Comparison of ENCODE assay signal across 19 mouse cellular contexts in genomic region chr4:81966054-81966623, GRCm38 (mm10).
DNase-seq lines count a peak whose midpoint lies in the region; ATAC-seq and TF ChIP-seq lines count a peak whose summit lies in the region.
"Had no signal": no experiment of that assay in that cellular context is flagged by ENCODE, and none has a peak within 500 bp of the region (broad histone marks: within the 10 kb centered on the region; RNA-seq: fewer than 3 reads in every experiment).

No protein-coding gene starts in this region.

- no peak overlapping the region for H3K4me3 ChIP-seq in limb, embryonic 12.5 days (replicated peaks)
- H3K4me3 ChIP-seq in limb, embryonic 10.5 days, result no peak overlapping the region
- no peak overlapping the region for H3K4me3 ChIP-seq in midbrain, embryonic 12.5 days
- no peak overlapping the region for H3K4me3 ChIP-seq in midbrain, embryonic 14.5 days (replicated peaks; ENCODE audit: low read depth, low read length)
- H3K4me3 ChIP-seq in midbrain, embryonic 15.5 days, result no peak overlapping the region
- H3K4me3 ChIP-seq: forebrain, embryonic 13.5 days; forebrain, embryonic 15.5 days had no signal

- no peak for DNase-seq in limb, embryonic 10.5 days (ENCODE audit: low spot score)
- no peak for DNase-seq in midbrain, embryonic 14.5 days
- peak; percentile 17 for DNase-seq in brain, embryonic 14.5 days (ENCODE audit: low read depth)
- DNase-seq in kidney, postnatal 4 days, result no peak
- no peak for DNase-seq in natural killer cell, adult 2 months (ENCODE audit: low spot score in 2 of 2)
- DNase-seq: adrenal gland, adult 2 months; adrenal gland, postnatal 10 days; adrenal gland, postnatal 25 days; cerebellum, adult 11-12 months; cerebellum, adult 2 months; cerebellum, adult 9-10 months; cerebellum, postnatal 10 days; cerebellum, postnatal 25 days; forebrain, postnatal 0 days had no signal

- no peaks in the 10 kb centered on the region for H3K27me3 ChIP-seq in limb, embryonic 12.5 days
- no peaks in the 10 kb centered on the region for H3K27me3 ChIP-seq in limb, embryonic 10.5 days (ENCODE audit: low read depth, poor library complexity, severe bottlenecking)
- H3K27me3 ChIP-seq in midbrain, embryonic 12.5 days, result no peaks in the 10 kb centered on the region
- H3K27me3 ChIP-seq in midbrain, embryonic 14.5 days (ENCODE audit: control insufficient read depth, insufficient read depth, low read length), result no peaks in the 10 kb centered on the region
- H3K27me3 ChIP-seq in midbrain, embryonic 15.5 days (replicated peaks), result no peaks in the 10 kb centered on the region
- H3K27me3 ChIP-seq: forebrain, embryonic 13.5 days; forebrain, embryonic 15.5 days had no signal

- H3K9me3 ChIP-seq in limb, embryonic 12.5 days, result no peaks in the 10 kb centered on the region
- H3K9me3 ChIP-seq in limb, embryonic 10.5 days (replicated peaks), result no peaks in the 10 kb centered on the region
- no peaks in the 10 kb centered on the region for H3K9me3 ChIP-seq in midbrain, embryonic 12.5 days
- no peaks in the 10 kb centered on the region for H3K9me3 ChIP-seq in midbrain, embryonic 14.5 days (ENCODE audit: control insufficient read depth, low read length)
- no peaks in the 10 kb centered on the region for H3K9me3 ChIP-seq in midbrain, embryonic 15.5 days
- H3K9me3 ChIP-seq: forebrain, embryonic 13.5 days; forebrain, embryonic 15.5 days had no signal

- no peaks in the 10 kb centered on the region for H3K36me3 ChIP-seq in limb, embryonic 12.5 days
- no peaks in the 10 kb centered on the region for H3K36me3 ChIP-seq in limb, embryonic 10.5 days
- H3K36me3 ChIP-seq in midbrain, embryonic 12.5 days, result no peaks in the 10 kb centered on the region
- no peaks in the 10 kb centered on the region for H3K36me3 ChIP-seq in midbrain, embryonic 14.5 days (ENCODE audit: control insufficient read depth, insufficient read depth, low read length)
- no peaks in the 10 kb centered on the region for H3K36me3 ChIP-seq in midbrain, embryonic 15.5 days (replicated peaks)
- H3K36me3 ChIP-seq: forebrain, embryonic 15.5 days had no signal

- TF ChIP-seq CTCF in brain, embryonic 14.5 days (IDR thresholded peaks at IDR 0.05; ENCODE audit: borderline replicate concordance, extremely low read depth, insufficient read depth, insufficient read length), result no peak

- no peak overlapping the region for H3K27ac ChIP-seq in limb, embryonic 12.5 days
- H3K27ac ChIP-seq in limb, embryonic 10.5 days, result no peak overlapping the region
- no peak overlapping the region for H3K27ac ChIP-seq in midbrain, embryonic 12.5 days (replicated peaks)
- H3K27ac ChIP-seq in midbrain, embryonic 14.5 days (replicated peaks; ENCODE audit: low read depth, low read length), result no peak overlapping the region
- H3K27ac ChIP-seq in midbrain, embryonic 15.5 days, result no peak overlapping the region
- H3K27ac ChIP-seq: forebrain, embryonic 13.5 days; forebrain, embryonic 15.5 days had no signal

- ATAC-seq in limb, embryonic 12.5 days (ENCODE audit: insufficient number of reproducible peaks, insufficient read depth, low FRiP score, low TSS enrichment, low read depth), result peak; percentile 59; the same call in 1 of the 2 replicates
- ATAC-seq in midbrain, embryonic 12.5 days (ENCODE audit: low FRiP score, low read depth), result peak; percentile 54; the same call in 1 of the 2 replicates
- no peak for ATAC-seq in midbrain, embryonic 14.5 days (ENCODE audit: low FRiP score, low TSS enrichment)
- ATAC-seq in midbrain, embryonic 15.5 days (replicated peaks), result peak; percentile 62; the same call in 1 of the 2 replicates
- ATAC-seq: forebrain, embryonic 13.5 days; forebrain, embryonic 15.5 days; forebrain, postnatal 0 days had no signal

- TF ChIP-seq POLR2A in brain, embryonic 14.5 days (IDR thresholded peaks at IDR 0.05; ENCODE audit: borderline replicate concordance, extremely low read depth, insufficient read depth, insufficient read length, poor library complexity, severe bottlenecking), result no peak

- no peak overlapping the region for H3K4me2 ChIP-seq in limb, embryonic 12.5 days
- H3K4me2 ChIP-seq in midbrain, embryonic 12.5 days (replicated peaks), result no peak overlapping the region
- H3K4me2 ChIP-seq in midbrain, embryonic 14.5 days (ENCODE audit: low read length), result no peak overlapping the region
- H3K4me2 ChIP-seq in midbrain, embryonic 15.5 days, result no peak overlapping the region
- H3K4me2 ChIP-seq: forebrain, embryonic 13.5 days; forebrain, embryonic 15.5 days had no signal

- no peak overlapping the region for H3K9ac ChIP-seq in limb, embryonic 12.5 days (replicated peaks)
- no peak overlapping the region for H3K9ac ChIP-seq in midbrain, embryonic 12.5 days (replicated peaks)
- H3K9ac ChIP-seq in midbrain, embryonic 14.5 days (replicated peaks; ENCODE audit: low read length), result no peak overlapping the region
- H3K9ac ChIP-seq in midbrain, embryonic 15.5 days, result no peak overlapping the region
- H3K9ac ChIP-seq: forebrain, embryonic 13.5 days; forebrain, embryonic 15.5 days; forebrain, postnatal 0 days had no signal

- 50% methylated on average over 1 of the region's 1 CpGs for WGBS in limb, embryonic 12.5 days
- 88% methylated on average over 1 of the region's 1 CpGs for WGBS in limb, embryonic 10.5 days
- 74% methylated on average over 1 of the region's 1 CpGs for WGBS in midbrain, embryonic 12.5 days
- 80% methylated on average over 1 of the region's 1 CpGs for WGBS in midbrain, embryonic 14.5 days
- WGBS in midbrain, embryonic 15.5 days, result 67% methylated on average over 1 of the region's 1 CpGs

- H3K4me1 ChIP-seq in limb, embryonic 12.5 days (replicated peaks), result peaks cover 1% of the 10 kb centered on the region; the same call in 1 of the 2 replicates
- peaks cover 11% of the 10 kb centered on the region; the same call in 1 of the 2 replicates for H3K4me1 ChIP-seq in limb, embryonic 10.5 days
- H3K4me1 ChIP-seq in midbrain, embryonic 12.5 days, result no peaks in the 10 kb centered on the region
- H3K4me1 ChIP-seq in midbrain, embryonic 14.5 days (ENCODE audit: control insufficient read depth, insufficient read depth, low read length), result no peaks in the 10 kb centered on the region
- H3K4me1 ChIP-seq in midbrain, embryonic 15.5 days, result 0 out of 2 replicates have a peak, but pooled peaks cover 4% of the 10 kb centered on the region
- H3K4me1 ChIP-seq: forebrain, embryonic 13.5 days had no signal
